Mouse (Mus musculus) embryo, embryonic 11.5 days (tissue): Measurements from ENCODE around the gene Wbp1l.

Experiments
- DNase-seq: peaks from one replicate; pipeline ENCODE4 v3.0.0-alpha.2; 2012; ENCODE audit warnings: low read depth, low spot score

Gene Wbp1l

DNA sequence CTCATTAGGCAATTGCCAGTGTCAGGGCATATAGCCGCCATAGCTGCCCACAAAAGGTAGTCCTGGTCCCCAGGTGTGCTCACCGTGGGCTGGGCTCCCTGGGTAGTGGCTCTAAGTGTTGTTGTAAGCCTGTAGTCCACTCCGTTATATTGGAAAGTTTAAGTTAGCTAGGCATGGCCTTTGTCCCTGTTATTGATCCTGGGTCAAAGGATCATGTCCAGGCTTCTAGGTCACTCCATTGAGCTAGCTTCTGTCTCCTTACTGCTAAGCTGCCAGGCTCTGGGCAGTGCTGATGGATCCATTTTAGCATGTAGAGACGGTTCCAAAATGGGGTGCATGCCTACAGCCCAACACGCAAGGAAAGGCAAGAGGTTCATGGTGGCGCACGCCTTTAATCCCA is 59.5 kb downstream of the Wbp1l start:
- no peak for DNase-seq

GRCm38 (mm10) chr19:46658851-46659250 is 60.0 kb downstream of the Wbp1l start:
- no peak for DNase-seq

DNA sequence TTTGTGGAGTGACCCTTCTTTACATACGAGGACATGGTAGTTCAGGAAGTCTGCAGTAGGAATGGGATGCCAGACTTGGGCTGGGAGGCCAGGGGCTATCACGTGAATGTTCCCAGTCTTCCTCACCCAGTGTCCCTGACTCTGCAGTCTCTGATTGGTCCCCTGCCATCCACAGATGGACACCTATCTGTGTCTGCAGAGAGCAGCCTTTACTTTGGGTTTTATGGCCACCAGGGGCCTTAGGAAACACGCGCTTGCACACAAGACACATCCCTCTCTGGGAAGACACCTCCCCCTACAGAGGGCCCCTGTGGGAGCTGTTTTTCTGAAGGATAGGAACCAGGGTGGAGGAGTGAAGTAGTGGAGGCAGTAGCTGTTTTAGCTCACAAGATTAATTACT is 62.6 kb downstream of the Wbp1l start:
- no peak for DNase-seq

DNA sequence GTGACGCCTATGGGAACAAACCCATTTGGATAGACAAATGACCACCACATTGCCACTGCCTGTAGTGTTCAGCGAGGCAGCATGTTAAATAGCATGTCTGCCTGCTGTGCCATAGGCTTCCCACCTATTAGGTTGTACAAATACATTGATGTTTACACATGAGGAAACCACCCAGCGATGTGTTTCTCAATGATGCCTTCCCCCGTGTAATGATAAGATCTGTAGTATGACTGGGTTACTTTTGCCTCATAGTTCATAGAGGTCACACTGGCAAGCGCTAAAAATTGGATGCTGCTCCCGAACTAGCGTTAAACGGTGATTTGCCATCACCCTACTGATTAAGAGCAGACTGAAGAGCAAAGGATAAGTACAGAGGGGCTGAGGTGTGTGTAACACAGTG is 63.3 kb downstream of the Wbp1l start:
- DNase-seq = no peak

DNA sequence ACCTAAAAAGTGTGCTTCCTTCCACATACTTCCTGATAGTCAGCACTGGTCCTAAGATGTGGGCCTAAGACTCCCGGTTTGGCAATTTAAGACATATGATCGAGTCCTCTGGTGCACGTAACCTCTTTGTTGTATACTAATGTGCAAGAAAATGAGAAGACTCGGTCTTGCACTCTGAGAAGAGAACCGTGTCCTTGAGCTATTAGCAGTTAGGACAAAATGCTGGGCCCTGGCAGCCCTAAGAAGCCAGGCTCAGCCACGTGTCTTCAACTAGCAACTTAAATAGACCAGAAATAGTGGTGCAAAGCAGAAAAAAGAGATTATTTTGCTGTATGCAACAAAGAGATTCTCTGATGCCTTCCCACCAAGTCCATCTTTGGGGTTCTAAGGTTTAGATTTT is 63.9 kb downstream of the Wbp1l start:
- DNase-seq = no peak

- DNase-seq = no peak
Observed at GRCm38 (mm10) chr19:46665474-46665873, 66.6 kb downstream of the Wbp1l start.

- no peak for DNase-seq
Observed at GRCm38 (mm10) chr19:46667300-46667699, 68.4 kb downstream of the Wbp1l start.

DNA sequence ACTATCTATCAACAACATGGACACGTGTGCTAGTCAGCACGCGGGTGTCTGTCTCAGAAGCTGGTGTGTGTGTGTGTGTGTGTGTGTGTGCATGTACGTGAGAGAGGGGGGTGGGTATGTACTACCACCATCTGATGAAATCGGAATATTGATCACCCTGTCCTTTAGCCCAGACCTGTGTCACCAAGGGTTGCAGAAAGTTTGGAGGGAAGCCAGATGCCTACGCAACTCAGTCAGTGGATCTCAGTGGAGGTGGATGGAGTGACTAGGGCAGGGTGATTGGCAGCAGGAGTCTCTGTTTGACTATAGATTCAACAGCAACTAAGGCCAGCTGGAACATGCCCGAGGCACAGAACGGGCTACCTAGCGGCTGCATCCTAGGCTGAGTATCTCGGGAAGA is 69.4 kb downstream of the Wbp1l start:
- DNase-seq = no peak

DNA sequence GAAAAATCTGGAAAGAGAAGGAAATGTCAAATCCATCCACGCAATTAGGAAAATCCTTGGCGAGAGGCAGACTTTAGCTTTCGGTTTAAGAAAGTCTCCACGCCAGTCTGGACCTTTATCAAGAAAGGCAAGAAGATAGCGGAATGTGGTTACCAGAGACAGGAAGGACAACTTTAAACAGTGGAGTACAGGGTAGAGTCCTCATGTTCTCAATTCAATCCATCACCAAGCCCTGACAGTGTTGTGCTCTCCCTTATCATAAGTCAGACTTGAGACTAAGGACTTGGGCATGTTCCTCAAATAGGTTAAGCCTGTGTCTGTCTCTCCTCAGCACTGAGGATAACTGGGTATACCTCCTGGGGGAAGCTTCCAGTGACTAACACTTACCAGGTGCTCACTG is 70.9 kb downstream of the Wbp1l start:
- no peak for DNase-seq

- DNase-seq = peak; percentile 30
Observed at GRCm38 (mm10) chr19:46670691-46671090, 71.8 kb downstream of the Wbp1l start.

DNA sequence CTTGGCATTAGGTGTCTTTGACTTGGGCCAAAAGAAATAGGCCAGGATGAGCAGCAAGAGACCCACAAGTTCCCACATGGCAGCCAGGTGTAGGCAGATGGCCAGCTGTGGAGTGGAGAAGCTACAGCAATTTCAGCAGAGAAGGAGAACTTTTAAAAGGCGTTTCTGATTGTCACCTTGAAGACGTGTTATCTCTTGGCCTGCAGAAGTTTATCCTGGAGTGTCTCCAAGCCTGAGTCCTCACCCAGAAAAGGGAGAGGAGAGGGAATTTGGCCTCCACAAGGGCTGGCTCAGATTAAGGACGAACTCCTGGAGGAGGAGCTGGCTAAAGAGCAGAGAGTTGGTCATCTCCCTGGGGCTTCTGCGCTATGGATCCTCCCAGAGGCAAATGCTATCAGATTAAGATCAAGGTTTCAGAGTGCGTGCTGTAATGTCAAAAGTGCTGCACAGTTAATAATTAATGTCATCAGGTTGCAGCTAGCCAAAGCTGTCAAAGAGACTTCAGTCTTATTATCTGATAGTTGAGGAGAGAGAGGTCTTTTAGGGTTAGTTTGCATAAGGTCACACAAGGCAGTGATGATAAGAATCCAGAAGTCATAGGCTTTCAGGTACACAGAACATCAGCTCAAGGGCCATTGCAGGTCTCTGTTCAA is 74.0 kb downstream of the Wbp1l start, which contains the start of gene Cyp17a1:
Gene Cyp17a1 (minus strand): TSS at position 407 of the 653 bp plus-strand sequence.
- DNase-seq = no peak

DNA sequence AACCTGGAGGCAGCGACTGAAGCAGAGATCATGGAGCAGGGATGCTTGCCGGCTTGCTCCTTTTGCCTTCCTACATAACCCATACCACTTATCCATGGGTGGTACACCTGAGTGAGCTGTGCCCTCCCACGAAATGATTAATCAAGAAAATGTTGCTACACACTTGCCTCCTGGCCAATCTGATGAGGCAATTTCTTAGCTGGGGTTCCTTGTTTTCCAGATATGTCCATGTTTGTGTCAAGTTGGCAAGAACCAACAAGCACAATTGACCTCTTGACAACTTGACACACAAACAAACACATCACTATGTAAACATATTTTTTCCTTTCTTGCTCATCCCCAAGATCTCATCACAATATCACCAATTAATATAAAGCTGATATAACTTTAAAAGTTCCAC is 76.8 kb downstream of the Wbp1l start:
- DNase-seq = no peak

DNA sequence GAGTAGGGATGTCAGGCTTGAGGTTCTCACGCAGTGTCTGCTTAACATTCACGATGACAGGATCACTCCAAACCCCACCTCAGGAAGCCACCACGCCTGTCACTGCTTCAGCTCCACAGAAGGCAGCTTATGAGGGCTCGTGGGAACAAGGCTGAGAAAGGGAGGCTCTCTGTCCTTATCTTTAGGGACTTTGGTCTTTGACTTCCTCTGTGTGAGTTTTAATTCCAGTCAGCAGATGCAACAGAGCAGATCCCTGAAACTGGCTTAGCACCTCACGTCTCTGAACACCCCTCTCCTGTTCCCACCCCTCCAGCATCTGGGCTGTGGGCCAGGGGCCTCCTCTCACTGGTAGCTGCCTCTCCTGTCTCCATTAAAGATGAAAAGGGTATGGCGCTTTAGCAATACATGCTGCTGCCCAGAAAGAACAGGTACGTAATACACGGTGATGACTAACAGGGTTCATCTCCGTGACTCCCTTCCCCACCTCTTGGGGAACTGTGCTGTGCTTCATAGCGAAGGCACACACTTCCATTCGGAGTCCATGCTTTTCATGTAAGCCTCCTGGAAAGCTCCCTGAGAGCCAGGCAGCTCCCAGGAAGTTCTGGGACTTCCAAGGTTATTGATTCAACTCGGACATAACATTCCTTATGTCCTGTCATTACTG is 81.0 kb downstream of the Wbp1l start:
- no peak for DNase-seq

DNA sequence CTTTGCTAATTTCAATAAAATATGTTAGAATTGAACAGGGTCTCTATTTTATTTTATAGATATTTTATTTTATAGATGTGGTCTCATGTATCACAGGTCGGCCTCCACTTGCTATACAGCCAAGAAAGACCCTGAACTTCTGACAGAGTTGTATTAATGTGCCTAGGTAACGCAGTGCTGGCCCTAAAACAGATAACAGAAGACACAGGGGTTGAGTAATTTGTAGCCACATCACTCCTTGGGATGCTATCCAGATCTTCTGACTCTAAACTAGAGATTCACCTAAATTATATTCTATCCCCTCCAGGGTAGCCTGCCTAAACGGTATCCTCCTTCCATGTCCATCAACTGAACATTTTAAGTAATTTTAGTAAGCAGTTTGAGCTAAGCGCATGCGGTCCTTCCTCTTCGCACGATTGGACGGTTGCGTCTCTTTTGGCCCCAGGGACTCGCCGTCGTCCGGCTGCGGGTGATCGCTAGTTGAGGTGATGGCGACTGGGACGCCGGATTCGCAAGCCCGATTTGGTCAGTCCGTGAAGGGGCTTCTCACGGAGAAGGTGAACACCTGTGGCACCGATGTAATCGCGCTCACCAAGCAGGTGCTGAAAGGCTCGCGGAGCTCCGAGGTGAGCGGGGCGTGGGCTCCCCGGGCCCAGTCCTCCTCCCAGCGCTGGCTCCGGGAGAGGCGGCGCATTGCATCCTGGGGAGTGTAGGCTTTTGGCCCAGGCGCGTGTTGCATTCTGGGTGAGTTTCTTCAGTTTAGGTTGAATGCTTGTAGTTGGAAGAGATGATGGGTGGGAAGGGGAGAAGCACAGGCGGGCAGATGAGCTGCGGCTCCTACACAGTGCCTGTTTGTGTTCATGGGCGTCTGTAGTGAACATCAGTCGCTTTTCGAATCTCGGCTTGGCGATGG is 90.8 kb downstream of the Wbp1l start, which contains the start of gene Borcs7:
Gene Borcs7 (plus strand): TSS at position 447 of the 913 bp plus-strand sequence.
- DNase-seq = peak; percentile 69

DNA sequence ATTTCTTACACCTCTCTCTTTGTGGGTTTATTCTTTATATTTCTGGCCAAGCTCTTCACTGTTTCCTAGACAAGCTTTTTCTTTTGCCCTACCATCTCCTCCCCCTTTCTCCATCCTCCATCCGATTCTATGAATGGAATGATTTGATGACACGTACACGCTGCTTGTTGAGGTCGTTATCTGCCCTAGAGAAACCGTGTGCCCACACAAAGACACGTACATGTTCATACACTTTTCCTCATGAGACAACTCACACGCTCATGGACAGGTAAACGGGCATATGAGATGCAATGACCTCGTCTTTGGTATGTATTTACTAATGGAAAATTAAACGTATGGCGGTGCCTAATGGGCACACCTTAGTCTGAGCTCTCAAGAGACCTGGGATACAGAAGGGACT is 91.5 kb downstream of the Wbp1l start:
- no peak for DNase-seq

DNA sequence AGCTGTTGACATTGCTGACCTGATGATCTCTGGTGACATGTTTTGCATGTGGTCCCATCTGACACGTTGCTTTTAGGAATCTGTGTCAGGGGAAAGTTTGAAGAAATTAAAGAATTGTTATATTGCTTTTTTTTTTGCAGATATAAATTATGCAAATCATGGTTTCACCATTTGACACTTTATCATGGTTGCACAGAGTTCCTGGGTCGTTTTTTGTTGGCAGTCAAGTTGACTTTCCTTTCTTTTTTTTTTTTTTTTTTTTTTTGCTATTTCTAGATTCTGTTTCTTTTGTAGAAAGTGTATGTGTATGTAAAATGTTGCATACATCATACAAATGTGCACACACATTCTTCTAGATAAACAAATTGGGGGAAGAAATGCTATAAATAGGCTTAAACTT is 92.2 kb downstream of the Wbp1l start:
- no peak for DNase-seq

DNA sequence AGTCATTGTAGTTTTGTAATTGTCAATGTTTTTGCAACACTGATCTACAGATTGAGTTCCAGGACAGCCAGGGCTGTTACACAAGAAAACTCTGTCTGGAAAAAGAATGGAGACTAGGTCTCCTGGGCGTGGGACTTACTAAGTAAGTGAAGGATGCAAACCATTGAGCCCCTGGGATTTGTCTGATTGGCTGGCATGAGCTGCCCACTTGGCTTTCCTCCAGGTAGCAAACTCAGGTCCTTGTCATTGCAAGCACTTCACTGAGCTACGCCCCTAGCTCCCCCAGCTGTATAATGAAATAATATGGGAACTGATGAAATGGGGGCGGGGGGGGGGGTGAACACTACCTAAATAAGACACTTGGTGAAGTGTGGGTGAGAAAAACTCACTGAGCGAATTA is 94.3 kb downstream of the Wbp1l start:
- no peak for DNase-seq

DNA sequence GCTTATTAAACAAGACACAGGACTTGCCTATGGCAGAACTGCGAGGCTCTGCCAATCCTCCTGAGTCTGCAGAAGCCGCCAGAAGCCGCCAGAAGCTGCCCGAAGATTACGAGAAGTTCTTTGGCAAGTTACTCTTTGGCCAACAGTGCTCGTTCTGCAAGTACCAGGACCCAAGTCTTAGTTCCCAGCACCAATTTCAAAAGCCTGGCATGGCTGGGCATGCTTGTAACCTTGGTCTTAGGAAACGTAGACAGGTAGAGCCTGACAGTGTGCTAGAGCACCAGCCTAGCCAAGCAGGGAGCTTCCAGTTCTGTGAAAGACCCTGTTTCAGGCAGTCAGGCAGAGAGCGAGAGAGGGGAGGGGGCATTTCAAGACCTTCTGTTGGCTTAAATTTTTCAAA is 97.6 kb downstream of the Wbp1l start:
- DNase-seq = no peak

GRCm38 (mm10) chr19:46696943-46697342 is 98.1 kb downstream of the Wbp1l start:
- no peak for DNase-seq

DNA sequence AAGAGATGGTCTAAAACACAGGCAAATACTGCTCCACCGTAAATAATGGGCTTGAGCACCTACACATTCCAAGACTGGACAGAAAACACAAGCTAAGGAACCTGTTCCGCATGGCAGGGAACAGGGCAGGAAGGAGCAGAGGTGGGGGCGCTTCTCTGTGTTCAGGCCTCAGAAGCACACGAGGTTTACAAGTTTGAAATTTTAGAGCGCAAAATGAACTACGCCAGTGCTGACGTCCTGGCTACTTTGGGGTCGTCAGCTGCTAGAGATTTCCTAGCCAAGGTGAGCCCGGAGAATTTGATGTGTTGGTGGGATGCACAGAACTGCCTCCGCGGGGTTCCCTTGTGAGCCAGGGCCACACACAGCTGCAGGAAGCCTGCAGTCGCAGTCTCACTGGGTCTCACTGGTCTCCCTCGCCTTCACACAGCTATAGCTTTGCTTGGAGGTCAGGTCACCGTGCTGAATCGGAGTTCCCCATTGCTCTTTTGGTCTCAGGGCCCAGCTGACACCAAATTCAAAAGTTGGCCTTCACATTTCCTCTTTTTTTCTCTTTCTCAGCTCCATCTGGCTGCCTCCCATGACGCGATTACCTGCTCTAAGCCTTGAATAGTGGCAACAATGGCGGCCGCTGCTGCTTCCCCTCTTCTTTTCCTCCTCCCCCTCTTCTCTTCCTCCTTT is 99.1 kb downstream of the Wbp1l start:
- no peak for DNase-seq

DNA sequence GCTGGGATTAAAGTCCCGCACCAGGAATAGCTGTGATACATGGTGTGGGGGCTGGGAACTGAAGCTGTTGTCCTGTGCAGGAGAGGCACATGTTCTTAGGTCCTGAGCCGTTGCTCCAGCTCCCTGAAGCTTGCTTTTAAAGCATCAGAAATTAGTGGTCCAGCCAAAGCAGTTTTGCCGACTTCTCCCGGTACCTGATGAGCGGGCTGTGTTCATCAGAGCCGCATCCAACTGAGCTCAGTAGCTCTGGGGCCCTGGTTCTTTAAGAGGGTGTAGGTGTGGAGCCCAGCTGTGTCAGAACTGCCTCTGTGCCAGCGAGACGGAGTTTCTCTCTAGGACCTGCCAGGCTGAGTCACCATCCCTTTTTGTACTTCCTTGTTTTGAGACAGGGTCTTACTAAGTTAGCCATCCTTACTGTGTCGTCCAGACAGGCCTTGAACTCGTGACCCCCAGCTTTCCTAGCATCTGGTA is 100.2 kb downstream of the Wbp1l start:
- DNase-seq = no peak

GRCm38 (mm10) chr19:46701156-46701555 is 102.3 kb downstream of the Wbp1l start:
- DNase-seq = no peak
